Mouse (Mus musculus) small intestine, adult 2 months (tissue): ENCODE results near the gene Csf2rb.

Experiments
- CTCF ChIP-seq: fragments of 200-500 bp; IDR thresholded peaks from 2 replicates; pipeline ENCODE4 v1.5.1; 2012; ENCODE audit warnings: low read depth, mild to moderate bottlenecking, control low read depth, inconsistent platforms, low read length, moderate library complexity, mixed read lengths; ENCODE audit not compliant: insufficient replicate concordance, insufficient read length; ENCODE audit errors: extremely low read depth
- POLR2A ChIP-seq: fragments of 200-500 bp; IDR thresholded peaks from 2 replicates; pipeline ENCODE4 v1.6.1; 2012; ENCODE audit warnings: low read depth, mild to moderate bottlenecking, control low read depth, inconsistent platforms, low read length, moderate library complexity

DNA sequence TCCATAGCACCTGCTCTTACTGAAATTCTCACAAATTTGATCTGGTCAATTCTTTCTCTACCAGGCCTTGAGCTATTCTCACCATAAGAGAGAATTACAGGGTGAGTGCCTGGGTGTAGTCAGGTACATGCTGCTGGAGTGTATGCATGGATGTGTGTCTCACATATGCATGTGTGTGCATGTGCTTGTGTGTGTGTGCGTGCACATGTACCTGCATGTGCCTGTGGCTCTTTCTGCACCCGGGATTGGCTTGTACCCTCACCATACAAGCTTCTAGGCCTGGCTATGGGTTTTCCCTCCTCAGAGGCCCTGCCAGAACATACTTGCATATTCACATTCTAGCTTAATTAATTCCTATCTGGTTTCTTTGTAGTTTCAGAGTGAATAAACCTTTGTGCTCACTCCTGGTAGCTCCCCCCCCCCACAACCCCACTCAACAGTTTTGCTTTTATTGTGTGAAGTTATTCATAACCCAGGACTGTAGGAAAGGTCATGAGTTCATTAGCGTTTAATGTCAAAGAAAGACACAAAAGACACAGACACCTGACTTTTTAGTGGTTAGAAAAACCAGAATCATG is 3.1 kb downstream of the Csf2rb start:
- no peak for TF ChIP-seq POLR2A
- no peak for TF ChIP-seq CTCF
